Mouse (Mus musculus): ENCODE measurements at regions not wholly inside any gene's neighbourhood (a gene's known extent, or its start where the extent isn't known, plus 50 kb on each side); places are given as distances from the start of the nearest gene placed in this dataset.

- no peak for TF ChIP-seq CTCF (conservative IDR thresholded peaks at IDR 0.05; ENCODE audit: insufficient read depth, insufficient read length, low read depth, low read length)
- TF ChIP-seq POLR2A (IDR thresholded peaks at IDR 0.05; ENCODE audit: low read depth, low read length) = no peak
Observed at GRCm38 (mm10) chr5:111513976-111514375, 96.8 kb downstream of the Mn1 start.
